Mouse (Mus musculus): ENCODE measurements around the gene Etnk1.

DNA sequence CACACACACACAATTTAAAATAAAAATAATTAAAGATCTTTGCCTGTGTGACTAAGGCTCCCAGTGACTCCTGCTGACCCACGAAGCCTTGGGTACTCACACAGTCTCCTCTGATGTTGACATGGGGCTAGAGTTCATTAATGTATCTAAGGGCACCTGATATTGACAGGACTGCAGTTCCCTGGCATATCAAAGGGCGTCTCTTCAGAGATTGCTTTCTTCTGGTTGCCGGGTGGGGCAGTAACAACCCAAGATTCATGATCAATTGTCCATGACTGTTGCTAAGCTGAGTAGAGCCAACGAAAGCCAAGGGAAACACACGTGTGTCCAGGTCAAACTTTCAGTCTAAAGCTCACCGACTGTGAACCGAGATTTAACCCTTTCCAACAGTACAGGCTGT is 22.0 kb upstream of the Etnk1 start:
- TF ChIP-seq CTCF (IDR thresholded peaks at IDR 0.05; ENCODE audit: low read depth) (no peak), EP300 (optimal IDR thresholded peaks at IDR 0.05) (no peak)
